Mouse (Mus musculus) cerebellum, adult 2 months (tissue): ENCODE data around the gene Gm17542. TPM values are rescaled to one million over a fixed set of nuclear protein-coding genes. Genes with fewer than 3 reads are reported as not detected.

Experiments used
- DNase-seq, 2 experiments: peaks; one replicate each; pipeline ENCODE4 v3.0.0; 2021
- H3K27ac ChIP-seq: fragments of 200-500 bp; 2 replicates; pipeline ENCODE4 v1.5.1; 2012; ENCODE audit warnings: low read length, control low read depth, inconsistent platforms; ENCODE audit not compliant: insufficient read depth
- H3K27me3 ChIP-seq: fragments of 200-500 bp; 2 replicates; pipeline ENCODE4 v1.6.1; 2012; ENCODE audit warnings: inconsistent platforms, mild to moderate bottlenecking, low read length, moderate library complexity; ENCODE audit not compliant: control insufficient read depth, insufficient read depth
- H3K4me1 ChIP-seq: fragments of 200-500 bp; 2 replicates; pipeline ENCODE4 v1.6.1; 2011; ENCODE audit warnings: low read length; ENCODE audit not compliant: control insufficient read depth, insufficient read depth
- H3K4me3 ChIP-seq: fragments of 200-500 bp; replicated peaks from 2 replicates; pipeline ENCODE3; 2011; ENCODE audit warnings: mild to moderate bottlenecking, low read depth, low read length, control low read depth; ENCODE audit not compliant: insufficient read depth
- CTCF ChIP-seq: fragments of 200-500 bp; IDR thresholded peaks from 2 replicates; pipeline ENCODE4 v1.5.1; 2011; ENCODE audit warnings: low read depth, mild to moderate bottlenecking, control low read depth, low read length, moderate library complexity, borderline replicate concordance; ENCODE audit not compliant: insufficient read depth
- POLR2A ChIP-seq: fragments of 200-500 bp; IDR thresholded peaks from 2 replicates; pipeline ENCODE4 v1.6.1; 2011; ENCODE audit warnings: low read length, control low read depth, borderline replicate concordance; ENCODE audit not compliant: insufficient read depth
- WGBS: fragments of 180-500 bp; shearing (Covaris S2); methylation state at CpG from one replicate; pipeline ENCODE4 v1.1.7; 2018; 5-methylcytosine and 5-hydroxymethylcytosine counted together
- polyA plus RNA-seq: library from polyadenylated mRNA; depleted of rRNA; stranded (reverse); fragments of >200 nt; gene quantifications from 2 replicates; pipeline ENCODE4 v1.2.3, GENCODE M21; 2012; rRNA removed

The Gm17542 gene
- polyA plus RNA-seq, 1 experiment, result not detected

- no peaks in the 10 kb centered on the region for H3K27me3 ChIP-seq
- WGBS, result 63% methylated on average over 4 of the region's 4 CpGs
- TF ChIP-seq POLR2A (no peak), CTCF (no peak)
These were observed 19.1 kb downstream of the Gm17542 start for GRCm38 (mm10) chr10:58698955-58699354.

GRCm38 (mm10) chr10:58691051-58691450 lies 27.0 kb downstream of the Gm17542 start:
- H3K4me3 ChIP-seq, result no peak overlapping the region
- H3K27ac ChIP-seq, result no peak overlapping the region
- no peak for TF ChIP-seq CTCF
- TF ChIP-seq POLR2A, result no peak
- H3K27me3 ChIP-seq, result no peaks in the 10 kb centered on the region
- DNase-seq, result no peak
- 80% methylated on average over 6 of the region's 7 CpGs for WGBS
- no peaks in the 10 kb centered on the region for H3K4me1 ChIP-seq

More at GRCm38 (mm10) chr10:58698955-58699354, 19.1 kb downstream of the Gm17542 start:
- Histone ChIP-seq H3K27ac (no peak overlapping the region), H3K4me3 (no peak overlapping the region), H3K4me1 (0 out of 2 replicates have a peak, but pooled peaks cover 3% of the 10 kb centered on the region)
- DNase-seq, result no peak

- no peak overlapping the region for H3K27ac ChIP-seq
- no peak overlapping the region for H3K4me3 ChIP-seq
- WGBS, result 87% methylated on average over 6 of the region's 6 CpGs
- TF ChIP-seq POLR2A (no peak), CTCF (no peak)
- no peaks in the 10 kb centered on the region for H3K27me3 ChIP-seq
- no peak for DNase-seq
- no peaks in the 10 kb centered on the region for H3K4me1 ChIP-seq
These were observed 38.7 kb downstream of the Gm17542 start for GRCm38 (mm10) chr10:58679298-58679697.

- no peak within 1 kb of the TSS for H3K27ac ChIP-seq
- no peaks in the 10 kb centered on the region for H3K27me3 ChIP-seq
- DNase-seq, result peak; percentile 57 to 73
- TF ChIP-seq CTCF, result peak; percentile 69
- no peak for TF ChIP-seq POLR2A
- 2% methylated on average over 20 of the region's 20 CpGs for WGBS
- H3K4me1 ChIP-seq, result no peaks in the 10 kb centered on the region
- no peak within 1 kb of the TSS for H3K4me3 ChIP-seq
These were observed 42.5 kb downstream of the Gm17542 start, which contains the start of gene Edar for GRCm38 (mm10) chr10:58675533-58675932. Edar (minus strand) TSS chr10:58675654.

GRCm38 (mm10) chr10:58673278-58674061 lies 44.5 kb downstream of the Gm17542 start:
- Histone ChIP-seq H3K27ac (no peak overlapping the region), H3K4me1 (no peaks in the 10 kb centered on the region), H3K27me3 (no peaks in the 10 kb centered on the region), H3K4me3 (peak overlapping the region; percentile 9)
- WGBS, result 13% methylated on average over 15 of the region's 15 CpGs
- TF ChIP-seq CTCF (peak; percentile 67), POLR2A (no peak)
- DNase-seq, result peak; percentile 52 to 70

- Histone ChIP-seq H3K27ac (no peak overlapping the region), H3K27me3 (no peaks in the 10 kb centered on the region), H3K4me1 (no peaks in the 10 kb centered on the region), H3K4me3 (no peak overlapping the region)
- DNase-seq, result no peak
- TF ChIP-seq POLR2A, result no peak
- WGBS, result 58% methylated on average over 10 of the region's 10 CpGs
These were observed 45.3 kb downstream of the Gm17542 start for GRCm38 (mm10) chr10:58672557-58673277.

- WGBS, result 17% methylated on average over 5 of the region's 5 CpGs
These were observed 54.1 kb downstream of the Gm17542 start for GRCm38 (mm10) chr10:58663868-58664267.

More at GRCm38 (mm10) chr10:58663868-58664267, 54.1 kb downstream of the Gm17542 start:
- H3K27me3 ChIP-seq, result no peaks in the 10 kb centered on the region
- DNase-seq, result peak in 1 of 2 experiments; percentile 25
- no peak overlapping the region for H3K4me3 ChIP-seq
- TF ChIP-seq CTCF, result no peak
- TF ChIP-seq POLR2A, result no peak
- H3K27ac ChIP-seq, result no peak overlapping the region
- H3K4me1 ChIP-seq, result peaks cover 2% of the 10 kb centered on the region; the same call in 1 of the 2 replicates

Other genes starting within 250 kb of the Gm17542 start
- gene Ccdc138, start 220.3 kb downstream of the Gm17542 start, polyA plus RNA-seq, result 1.3 TPM in 2 replicates
- gene Edar, start 42.6 kb downstream of the Gm17542 start, polyA plus RNA-seq, result 0.08 and 0.13 TPM in 2 replicates
- 2.2 and 2.8 TPM in 2 replicates for gene Sh3rf3, start 95.1 kb upstream of the Gm17542 start, polyA plus RNA-seq